Mouse (Mus musculus) left cerebral cortex, postnatal 10 days (tissue): Measurements from ENCODE around the gene Trpc2. TPM values are rescaled to one million over a fixed set of nuclear protein-coding genes. Genes with fewer than 3 reads are reported as not detected.

ENCODE experiments used
- total RNA-seq, 2 experiments: library from RNA; stranded (reverse); gene quantifications; 2 replicates each; pipeline ENCODE4 v1.2.3; 2021

Gene Trpc2
- total RNA-seq, 2 experiments from 2014 or later = 0.73 TPM; not detected in 1

Other genes with a start within 250 kb of the Trpc2 start
- gene Inppl1, start 244.9 kb upstream of the Trpc2 start, total RNA-seq = 10 to 100 TPM; 19.2 to 22.3 TPM
- under 1 TPM in 1 of 2 experiments, not detected in 1; 0.59 TPM for gene Folr2, start 225.9 kb upstream of the Trpc2 start, total RNA-seq
- 10 to 100 TPM; 31.4 to 36.2 TPM for gene Anapc15, start 219.4 kb upstream of the Trpc2 start, total RNA-seq
- under 1 TPM in 1 of 2 experiments, not detected in 1; 0.90 TPM for gene Folr1, start 212.3 kb upstream of the Trpc2 start, total RNA-seq
- gene Lamtor1, start 177.2 kb upstream of the Trpc2 start, total RNA-seq = 10 to 100 TPM; 95.6 to 98.2 TPM
- gene Tomt, start 176.8 kb upstream of the Trpc2 start, total RNA-seq = not detected
- gene Lrrc51, start 149.2 kb upstream of the Trpc2 start, total RNA-seq = 1 to 10 TPM; 2.8 to 4.0 TPM
- 10 to 100 TPM; 60.5 to 60.9 TPM for gene Numa1, start 149.0 kb upstream of the Trpc2 start, total RNA-seq
- 10 to 100 TPM in 1 of 2 experiments, 1 to 10 TPM in 1; 8.6 to 10.1 TPM for gene Il18bp, start 64.4 kb upstream of the Trpc2 start, total RNA-seq
- 10 to 100 TPM; 39.1 to 44.4 TPM for gene Rnf121, start 17.6 kb upstream of the Trpc2 start, total RNA-seq
- gene Xndc1, start 17.6 kb upstream of the Trpc2 start, total RNA-seq = 10 to 100 TPM; 24.6 to 25.0 TPM
- gene Xntrpc, start 17.4 kb upstream of the Trpc2 start, total RNA-seq = 1 to 10 TPM; 1.1 to 1.8 TPM
- gene Art1, start 18.6 kb downstream of the Trpc2 start, total RNA-seq = not detected
- gene Art5, start 26.4 kb downstream of the Trpc2 start, total RNA-seq = not detected
- gene Chrna10, start 33.7 kb downstream of the Trpc2 start, total RNA-seq = under 1 TPM; 0.18 to 0.43 TPM
- 10 to 100 TPM; 33.4 to 33.8 TPM for gene Nup98, start 127.1 kb downstream of the Trpc2 start, total RNA-seq
- 10 to 100 TPM; 31.5 to 32.6 TPM for gene Pgap2, start 127.1 kb downstream of the Trpc2 start, total RNA-seq
- 10 to 100 TPM; 13.8 to 14.5 TPM for gene Rhog, start 172.9 kb downstream of the Trpc2 start, total RNA-seq
- 10 to 100 TPM; 71.5 to 73.3 TPM for gene Stim1, start 184.7 kb downstream of the Trpc2 start, total RNA-seq